Mouse (Mus musculus) cerebellum, postnatal 10 days (tissue): ENCODE data around the gene Mlana.

Experiments used
- DNase-seq, 2 experiments: peaks; one replicate each; pipeline ENCODE4 v3.0.0; 2021; ENCODE audit warnings: mixed read lengths in 2 of 2

Gene Mlana

GRCm38 (mm10) chr19:29697245-29697874 lies at the start of gene Mlana:
Mlana (plus strand) TSS chr19:29697824.
- no peak for DNase-seq

- no peak for DNase-seq
Observed at GRCm38 (mm10) chr19:29648550-29648914, 49.1 kb upstream of the Mlana start.

GRCm38 (mm10) chr19:29649683-29650082 lies 47.9 kb upstream of the Mlana start:
- DNase-seq, result no peak

- no peak for DNase-seq
Observed at GRCm38 (mm10) chr19:29653768-29654265, 43.8 kb upstream of the Mlana start.

- DNase-seq, result no peak
Observed at GRCm38 (mm10) chr19:29655148-29655547, 42.5 kb upstream of the Mlana start.

- DNase-seq, result no peak
Observed at GRCm38 (mm10) chr19:29656029-29656428, 41.6 kb upstream of the Mlana start.

- no peak for DNase-seq
Observed at GRCm38 (mm10) chr19:29656620-29657019, 41.0 kb upstream of the Mlana start.

- no peak for DNase-seq
Observed at GRCm38 (mm10) chr19:29657033-29657432, 40.6 kb upstream of the Mlana start.

- no peak for DNase-seq
Observed at GRCm38 (mm10) chr19:29657558-29657957, 40.1 kb upstream of the Mlana start.

GRCm38 (mm10) chr19:29658836-29659235 lies 38.8 kb upstream of the Mlana start:
- no peak for DNase-seq

- no peak for DNase-seq
Observed at GRCm38 (mm10) chr19:29659705-29660104, 37.9 kb upstream of the Mlana start.

GRCm38 (mm10) chr19:29660835-29661764 lies 36.5 kb upstream of the Mlana start:
- DNase-seq, result no peak

- DNase-seq, result no peak
Observed at GRCm38 (mm10) chr19:29661974-29662580, 35.5 kb upstream of the Mlana start.

GRCm38 (mm10) chr19:29663780-29664179 lies 33.8 kb upstream of the Mlana start:
- no peak for DNase-seq

- peak in 1 of 2 experiments; percentile 18 for DNase-seq
Observed at GRCm38 (mm10) chr19:29664934-29665333, 32.7 kb upstream of the Mlana start.

GRCm38 (mm10) chr19:29666164-29666563 lies 31.5 kb upstream of the Mlana start:
- no peak for DNase-seq

- DNase-seq, result no peak
Observed at GRCm38 (mm10) chr19:29666965-29667594, 30.5 kb upstream of the Mlana start.

GRCm38 (mm10) chr19:29668135-29668534 lies 29.5 kb upstream of the Mlana start:
- DNase-seq, result no peak

- no peak for DNase-seq
Observed at GRCm38 (mm10) chr19:29670247-29670646, 27.4 kb upstream of the Mlana start.

- DNase-seq, result no peak
Observed at GRCm38 (mm10) chr19:29671160-29671559, 26.5 kb upstream of the Mlana start.

GRCm38 (mm10) chr19:29672660-29673059 lies 25.0 kb upstream of the Mlana start:
- DNase-seq, result no peak

- DNase-seq, result no peak
Observed at GRCm38 (mm10) chr19:29674946-29675345, 22.7 kb upstream of the Mlana start.

- no peak for DNase-seq
Observed at GRCm38 (mm10) chr19:29675562-29676078, 22.0 kb upstream of the Mlana start.
